Mouse (Mus musculus) Patski (cell line): ENCODE measurements around the gene Ccni. TPM values are rescaled to one million over a fixed set of nuclear protein-coding genes. Genes with fewer than 3 reads are reported as not detected.

Experiments
- ATAC-seq: fragments of 100-300 bp; one replicate; pipeline ENCODE4 v1.8.0; 2021
- CTCF ChIA-PET: fragments of 350-600 bp; sonication (Branson Sonifier 250); formaldehyde crosslinking; loops from one replicate; lab custom pipeline; 2022; ENCODE audit warnings: inconsistent platforms; lab: Charles Lee
- POLR2A ChIA-PET: fragments of 350-600 bp; sonication (Branson Sonifier 250); formaldehyde crosslinking; loops from one replicate; lab custom pipeline; 2022; ENCODE audit warnings: antibody characterized with exemption, inconsistent platforms; lab: Charles Lee
- DNase-seq: peaks from one replicate; pipeline ENCODE4 v3.0.0-alpha.2; 2011; ENCODE audit warnings: low read depth, low spot score
- H3K27me3 ChIP-seq: fragments of 371-371 bp; one replicate; pipeline ENCODE4 v1.5.1; 2021
- CTCF ChIP-seq: fragments of 100-300 bp; IDR thresholded peaks from one replicate; pipeline ENCODE4 v1.5.1; 2021
- in situ Hi-C: fragments of 300-500 bp; cut with MboI; formaldehyde crosslinking; loops from 3 replicates; pipeline ENCODE4 v1.11.1; 2018; ENCODE audit warnings: low pct_unique_long_range_greater_than_20kb, mixed read lengths
- polyA plus RNA-seq: library from polyadenylated mRNA; unstranded; gene quantifications from one replicate; pipeline ENCODE4 v1.2.3, GENCODE M21; 2021

Ccni gene
- 239 TPM for polyA plus RNA-seq

GRCm38 (mm10) chr5:93206109-93207005 is at the start of gene Ccni, which contains the start of gene 2010109A12Rik:
TSS of gene Ccni (minus strand) at chr5:93206495.
TSS of gene 2010109A12Rik (plus strand) at chr5:93206518.
- H3K27me3 ChIP-seq: no peaks in the 10 kb centered on the region
- ChIA-PET POLR2A (interaction anchor here (0.7 to 2.5 kb wide), 6 partner anchors 10 to 740 kb away, joined by 3 to 12 read pairs (median 6); no protein-coding TSS in a partner anchor), CTCF (interaction anchor here (0.7 to 2.6 kb wide), 4 partner anchors 10 to 257 kb away, joined by 3 to 10 read pairs (median 6); no protein-coding TSS in a partner anchor)
- no peak for TF ChIP-seq CTCF
- in situ Hi-C loops: loop anchor here (5.0 to 25.0 kb wide), 2 partner anchors 61 to 231 kb away; partner anchors contain the start of gene Ccng2
- DNase-seq (peak; percentile 93), ATAC-seq (peak; percentile 97)

- in situ Hi-C loops: no loop called here
- no peak for DNase-seq
- CTCF ChIA-PET: interaction anchor here (1.4 kb wide), 1 partner anchor 10 kb away, joined by 7 read pairs; no protein-coding TSS in a partner anchor
- ATAC-seq: no peak
- POLR2A ChIA-PET: no interaction called here
- no peak for TF ChIP-seq CTCF
- H3K27me3 ChIP-seq: no peaks in the 10 kb centered on the region
Observed at GRCm38 (mm10) chr5:93255759-93256265, 49.5 kb upstream of the Ccni start.

- in situ Hi-C loops: no loop called here
Observed at GRCm38 (mm10) chr5:93251001-93251760, 44.9 kb upstream of the Ccni start.

GRCm38 (mm10) chr5:93249940-93250578 is 43.8 kb upstream of the Ccni start:
- POLR2A ChIA-PET: no interaction called here
- no peak for DNase-seq
- TF ChIP-seq CTCF: no peak
- CTCF ChIA-PET: interaction anchor here (0.7 to 2.2 kb wide), 10 partner anchors 8 to 22 kb away, joined by 3 to 8 read pairs (median 4); no protein-coding TSS in a partner anchor
- ATAC-seq: no peak
- in situ Hi-C loops: no loop called here
- H3K27me3 ChIP-seq: no peaks in the 10 kb centered on the region

More at GRCm38 (mm10) chr5:93251001-93251760, 44.9 kb upstream of the Ccni start:
- no peak for ATAC-seq
- no peak for DNase-seq
- TF ChIP-seq CTCF: no peak
- CTCF ChIA-PET: interaction anchor here (0.7 to 2.2 kb wide), 9 partner anchors 7 to 23 kb away, joined by 3 to 8 read pairs (median 4); no protein-coding TSS in a partner anchor
- H3K27me3 ChIP-seq: no peaks in the 10 kb centered on the region
- POLR2A ChIA-PET: no interaction called here

- DNase-seq (no peak), ATAC-seq (no peak)
- TF ChIP-seq CTCF: no peak
- in situ Hi-C loops: no loop called here
- no peaks in the 10 kb centered on the region for H3K27me3 ChIP-seq
- ChIA-PET CTCF (no interaction called here), POLR2A (interaction anchor here (1.1 kb wide), 1 partner anchor 13 kb away, joined by 3 read pairs; no protein-coding TSS in a partner anchor)
Observed at GRCm38 (mm10) chr5:93245280-93245679, 39.0 kb upstream of the Ccni start.

- DNase-seq (no peak), ATAC-seq (no peak)
- in situ Hi-C loops: no loop called here
- ChIA-PET POLR2A (interaction anchor here (0.7 to 1.1 kb wide), 2 partner anchors 26 to 41 kb away, joined by 3 to 4 read pairs; no protein-coding TSS in a partner anchor), CTCF (interaction anchor here (0.8 to 1.7 kb wide), 4 partner anchors 9 to 18 kb away, joined by 3 to 4 read pairs (median 3); no protein-coding TSS in a partner anchor)
- TF ChIP-seq CTCF: no peak
- no peaks in the 10 kb centered on the region for H3K27me3 ChIP-seq
Observed at GRCm38 (mm10) chr5:93239590-93240544, 33.6 kb upstream of the Ccni start.

GRCm38 (mm10) chr5:93236541-93236940 is 30.2 kb upstream of the Ccni start:
- in situ Hi-C loops: no loop called here
- no peak for ATAC-seq
- DNase-seq: no peak
- ChIA-PET CTCF (interaction anchor here (1.3 to 1.9 kb wide), 3 partner anchors 14 kb away, joined by 4 to 8 read pairs (median 6); no protein-coding TSS in a partner anchor), POLR2A (no interaction called here)
- H3K27me3 ChIP-seq: no peaks in the 10 kb centered on the region
- TF ChIP-seq CTCF: no peak

GRCm38 (mm10) chr5:93235888-93236287 is 29.6 kb upstream of the Ccni start:
- ChIA-PET POLR2A (no interaction called here), CTCF (interaction anchor here (0.9 to 1.9 kb wide), 4 partner anchors 9 to 15 kb away, joined by 3 to 8 read pairs (median 4); no protein-coding TSS in a partner anchor)
- no peaks in the 10 kb centered on the region for H3K27me3 ChIP-seq
- in situ Hi-C loops: no loop called here
- DNase-seq: no peak
- no peak for TF ChIP-seq CTCF
- no peak for ATAC-seq
